Mouse (Mus musculus): Measurements from ENCODE around the gene 4930449I24Rik.
A peak's percentile ranks its signal among the peaks of the same experiment; 100 is the strongest.
"Not testable (repeated sequence)": the region's sequence is repeated elsewhere in the genome, so short reads cannot be mapped to it uniquely, and the experiment has no call there.

4930449I24Rik gene

DNA sequence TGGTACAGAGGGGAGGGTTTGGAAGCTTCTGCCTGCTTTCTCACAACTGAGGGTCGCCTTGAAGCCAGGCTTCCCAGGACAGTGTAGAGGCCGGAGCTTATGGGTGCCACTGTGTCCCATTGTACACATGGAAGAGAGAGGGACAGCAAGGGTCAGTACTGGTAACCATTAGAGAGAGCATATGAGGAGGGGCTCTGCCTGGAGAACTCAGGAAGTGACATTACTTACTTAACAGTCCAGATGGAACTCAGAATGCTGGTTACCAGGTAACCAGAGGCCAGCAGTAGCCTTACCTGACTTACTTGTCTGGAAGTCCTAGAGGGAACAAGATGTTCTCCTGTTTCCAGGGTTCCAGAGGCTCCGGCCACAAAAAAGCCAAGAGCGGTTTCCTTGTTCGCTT is at the start of gene 4930449I24Rik:
TSS of gene 4930449I24Rik (plus strand) at position 301 of the 400 bp plus-strand sequence.
- not testable (repeated sequence) for DNase-seq

DNA sequence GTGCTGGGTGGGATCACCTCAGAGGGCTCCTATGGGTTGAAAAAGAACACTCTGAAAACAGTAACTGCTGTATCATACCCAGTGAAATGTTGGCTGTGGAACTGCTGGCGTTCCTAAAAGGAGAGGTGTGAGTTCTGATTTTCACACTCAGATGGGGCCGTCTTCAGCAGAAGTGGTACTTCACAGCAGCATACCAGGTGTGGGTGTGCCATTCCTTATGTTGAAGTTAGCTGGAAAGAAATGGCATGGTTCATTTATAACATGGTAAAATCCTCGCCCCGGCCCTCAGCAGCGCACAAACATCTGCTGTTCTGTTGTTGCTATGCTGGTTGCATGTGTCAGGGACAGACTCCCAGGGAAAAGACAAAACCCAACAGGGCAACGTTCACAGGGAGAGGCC is 48.6 kb upstream of the 4930449I24Rik start:
- no peak for DNase-seq

DNA sequence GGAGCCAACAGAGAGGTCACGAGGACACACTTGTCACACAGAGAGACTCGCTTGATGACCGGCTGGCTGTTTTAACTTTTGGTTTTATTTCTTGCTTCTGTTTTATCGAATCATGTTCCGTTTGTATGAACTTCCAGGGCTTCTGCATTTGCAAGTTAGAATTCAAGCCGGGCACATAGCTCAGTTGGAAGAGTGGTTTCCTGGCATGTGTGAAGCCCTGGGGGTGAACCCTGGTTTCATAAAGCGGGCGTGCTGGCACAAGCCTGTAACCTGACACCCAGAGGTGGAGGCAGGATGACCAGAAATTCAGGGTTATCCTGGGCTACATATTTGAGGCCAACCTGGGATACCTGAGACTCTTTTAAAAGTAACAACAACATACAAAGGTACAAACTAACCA is 40.6 kb upstream of the 4930449I24Rik start:
- DNase-seq: no peak

DNA sequence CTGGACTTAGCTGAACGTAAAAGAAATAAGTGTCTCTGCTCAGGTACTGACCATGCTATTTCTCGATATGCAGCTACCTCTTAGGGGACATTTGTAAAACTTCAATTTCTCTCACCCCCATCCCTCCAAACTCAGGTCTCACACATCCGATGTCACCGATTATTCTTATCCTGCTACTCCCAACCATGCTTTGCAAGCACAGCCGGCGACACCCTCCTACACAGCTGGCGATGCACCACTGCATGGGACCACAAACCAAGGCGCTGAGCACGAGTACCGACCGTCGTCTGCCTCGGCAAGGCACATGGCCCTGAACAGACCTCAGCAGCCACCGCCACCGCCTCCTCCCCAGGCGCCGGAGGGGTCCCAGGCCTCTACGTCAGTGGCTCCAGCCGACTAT is 35.5 kb upstream of the 4930449I24Rik start:
- DNase-seq: no peak

DNA sequence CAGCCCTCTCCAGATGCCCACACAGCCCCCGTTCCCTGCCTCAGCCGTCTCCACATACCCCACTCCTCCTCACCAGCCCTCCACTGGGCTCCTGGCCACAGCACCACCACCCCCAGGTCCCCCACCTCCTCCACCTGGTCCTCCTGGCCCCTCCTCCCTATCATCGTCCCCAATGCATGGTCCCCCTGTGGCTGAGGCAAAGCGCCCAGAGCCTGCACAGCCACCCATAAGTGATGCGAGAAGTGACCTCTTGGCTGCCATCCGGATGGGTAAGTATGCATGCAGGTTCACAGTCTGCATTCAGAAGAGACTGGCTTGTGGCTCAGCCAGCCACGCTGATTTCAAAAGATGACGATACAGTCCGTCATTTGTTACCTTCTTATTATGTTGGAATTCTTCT is 33.9 kb upstream of the 4930449I24Rik start:
- no peak for DNase-seq

DNA sequence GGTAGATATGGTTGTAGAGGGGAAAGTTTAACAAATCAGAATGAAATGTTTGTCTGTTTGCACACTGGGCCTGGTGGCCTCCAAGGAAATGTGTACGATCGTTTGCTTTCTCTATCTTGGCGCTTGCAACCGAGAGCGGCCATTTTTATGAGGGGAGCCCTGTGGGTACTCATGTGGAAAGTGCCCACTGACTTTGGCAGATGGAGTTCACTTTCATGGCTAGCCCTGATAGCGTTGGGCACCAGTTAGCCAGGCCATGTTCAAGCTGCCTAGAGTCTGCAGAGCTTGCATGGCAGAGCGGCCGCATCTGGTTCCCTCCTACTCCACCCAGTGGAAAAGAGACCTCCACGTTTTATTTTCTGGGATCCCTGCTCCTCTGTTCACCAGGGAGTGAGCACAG is 31.4 kb upstream of the 4930449I24Rik start:
- DNase-seq: no peak

DNA sequence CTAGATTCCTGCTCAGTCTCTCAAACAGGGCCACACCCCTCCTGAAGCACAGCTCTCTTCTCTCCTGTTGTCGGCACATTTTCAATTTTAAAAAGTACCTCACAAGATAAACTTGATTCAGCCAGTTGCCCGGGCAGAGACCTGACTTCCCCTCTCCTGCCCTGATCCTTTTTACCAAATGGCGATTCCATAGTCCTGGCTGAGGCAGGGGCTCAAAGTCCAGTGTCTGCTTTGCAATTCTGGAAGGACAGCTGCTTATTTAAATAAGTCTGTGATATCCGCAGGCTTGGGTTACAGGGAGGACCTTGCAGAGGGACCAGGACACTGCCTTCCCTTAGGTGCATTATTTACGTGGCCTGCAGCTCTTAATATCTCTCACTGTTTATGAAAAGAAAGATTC is 30.9 kb upstream of the 4930449I24Rik start:
- DNase-seq: no peak

DNA sequence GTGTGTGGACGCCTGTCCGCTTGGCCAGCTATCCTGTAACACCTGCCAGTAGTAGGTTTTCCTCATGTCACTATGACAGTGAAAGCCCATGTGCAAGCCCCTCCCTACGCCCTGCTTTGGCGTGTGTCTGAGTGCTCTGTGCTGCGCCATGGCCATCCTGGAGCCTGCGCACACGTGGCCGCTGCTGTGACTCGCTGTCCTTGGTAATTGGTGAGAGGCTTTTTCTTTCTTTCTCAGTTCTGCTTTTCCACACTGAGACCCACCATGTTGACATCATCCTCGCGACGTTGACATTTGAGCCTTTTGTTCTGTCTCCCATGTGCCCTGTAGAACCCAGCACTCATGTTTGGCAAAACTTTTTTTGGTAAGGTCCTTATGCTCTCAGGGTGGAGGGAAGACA is 30.4 kb upstream of the 4930449I24Rik start:
- no peak for DNase-seq

DNA sequence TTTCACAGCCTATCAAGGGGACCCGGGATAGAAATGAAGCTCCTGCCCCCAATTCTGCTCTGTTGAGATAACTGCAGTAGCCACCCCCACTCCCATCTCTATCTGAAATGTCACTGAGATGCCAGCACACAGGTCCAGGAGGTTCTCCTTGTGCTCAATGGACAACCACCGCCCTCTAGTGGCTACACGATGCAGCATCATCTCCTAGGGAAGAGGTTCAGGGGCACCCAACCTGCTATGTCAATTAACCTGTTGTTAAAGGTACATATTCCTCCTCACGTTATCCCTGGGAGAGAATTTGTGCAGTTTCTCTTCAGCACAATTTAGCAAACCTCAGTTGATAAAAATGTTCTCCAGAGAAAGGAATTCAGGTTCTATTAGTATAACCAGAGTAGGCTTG is 22.6 kb upstream of the 4930449I24Rik start:
- peak; percentile 17 to 19 for DNase-seq

DNA sequence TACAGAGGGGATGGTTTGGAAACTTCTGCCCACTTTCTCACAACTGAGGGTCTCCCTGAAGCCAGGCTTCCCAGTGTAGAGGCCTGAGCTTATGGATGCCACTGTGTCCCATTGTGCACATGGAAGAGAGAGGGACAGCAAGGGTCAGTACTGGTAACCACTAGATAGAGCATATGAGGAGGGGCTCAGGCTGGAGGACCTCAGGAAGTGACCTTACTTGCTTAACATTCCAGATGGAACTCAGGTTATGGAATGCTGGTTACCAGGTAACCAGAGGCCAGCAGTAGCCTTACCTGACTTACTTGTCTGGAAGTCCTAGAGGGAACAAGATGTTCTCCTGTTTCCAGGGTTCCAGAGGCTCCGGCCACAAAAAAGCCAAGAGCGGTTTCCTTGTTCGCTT is 20.5 kb upstream of the 4930449I24Rik start, which contains the start of gene Gm6408:
TSS of gene Gm6408 (plus strand) at position 301 of the 400 bp plus-strand sequence.
- not testable (repeated sequence) for DNase-seq

DNA sequence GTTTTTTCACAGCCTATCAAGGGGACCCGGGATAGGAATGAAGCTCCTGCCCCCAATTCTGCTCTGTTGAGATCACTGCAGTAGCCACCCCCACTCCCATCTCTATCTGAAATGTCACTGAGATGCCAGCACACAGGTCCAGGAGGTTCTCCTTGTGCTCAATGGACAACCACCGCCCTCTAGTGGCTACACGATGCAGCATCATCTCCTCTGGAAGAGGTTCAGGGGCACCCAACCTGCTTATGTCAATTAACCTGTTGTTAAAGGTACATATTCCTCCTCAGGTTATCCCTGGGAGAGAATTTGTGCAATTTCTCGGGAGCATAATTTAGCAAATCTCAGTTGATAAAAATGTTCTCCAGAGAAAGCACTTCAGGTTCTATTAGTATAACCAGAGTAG is 13.2 kb upstream of the 4930449I24Rik start:
- DNase-seq: peak; percentile 37 to 39

DNA sequence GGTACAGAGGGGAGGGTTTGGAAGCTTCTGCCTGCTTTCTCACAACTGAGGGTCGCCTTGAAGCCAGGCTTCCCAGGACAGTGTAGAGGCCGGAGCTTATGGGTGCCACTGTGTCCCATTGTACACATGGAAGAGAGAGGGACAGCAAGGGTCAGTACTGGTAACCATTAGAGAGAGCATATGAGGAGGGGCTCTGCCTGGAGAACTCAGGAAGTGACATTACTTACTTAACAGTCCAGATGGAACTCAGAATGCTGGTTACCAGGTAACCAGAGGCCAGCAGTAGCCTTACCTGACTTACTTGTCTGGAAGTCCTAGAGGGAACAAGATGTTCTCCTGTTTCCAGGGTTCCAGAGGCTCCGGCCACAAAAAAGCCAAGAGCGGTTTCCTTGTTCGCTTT is 11.1 kb upstream of the 4930449I24Rik start, which contains the start of gene Gm6370:
TSS of gene Gm6370 (plus strand) at position 301 of the 400 bp plus-strand sequence.
- DNase-seq: not testable (repeated sequence)

DNA sequence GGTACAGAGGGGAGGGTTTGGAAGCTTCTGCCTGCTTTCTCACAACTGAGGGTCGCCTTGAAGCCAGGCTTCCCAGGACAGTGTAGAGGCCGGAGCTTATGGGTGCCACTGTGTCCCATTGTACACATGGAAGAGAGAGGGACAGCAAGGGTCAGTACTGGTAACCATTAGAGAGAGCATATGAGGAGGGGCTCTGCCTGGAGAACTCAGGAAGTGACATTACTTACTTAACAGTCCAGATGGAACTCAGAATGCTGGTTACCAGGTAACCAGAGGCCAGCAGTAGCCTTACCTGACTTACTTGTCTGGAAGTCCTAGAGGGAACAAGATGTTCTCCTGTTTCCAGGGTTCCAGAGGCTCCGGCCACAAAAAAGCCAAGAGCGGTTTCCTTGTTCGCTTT is 11.6 kb downstream of the 4930449I24Rik start, which contains the start of gene Gm3402:
TSS of gene Gm3402 (plus strand) at position 301 of the 400 bp plus-strand sequence.
- not testable (repeated sequence) for DNase-seq

DNA sequence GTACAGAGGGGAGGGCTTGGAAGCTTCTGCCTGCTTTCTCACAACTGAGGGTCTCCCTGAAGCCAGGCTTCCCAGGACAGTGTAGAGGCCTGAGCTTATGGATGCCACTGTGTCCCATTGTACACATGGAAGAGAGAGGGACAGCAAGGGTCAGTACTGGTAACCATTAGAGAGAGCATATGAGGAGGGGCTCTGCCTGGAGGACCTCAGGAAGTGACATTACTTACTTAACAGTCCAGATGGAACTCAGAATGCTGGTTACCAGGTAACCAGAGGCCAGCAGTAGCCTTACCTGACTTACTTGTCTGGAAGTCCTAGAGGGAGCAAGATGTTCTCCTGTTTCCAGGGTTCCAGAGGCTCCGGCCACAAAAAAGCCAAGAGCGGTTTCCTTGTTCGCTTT is 23.3 kb downstream of the 4930449I24Rik start, which contains the start of gene Gm3404:
TSS of gene Gm3404 (plus strand) at position 301 of the 400 bp plus-strand sequence.
- DNase-seq: not testable (repeated sequence)

DNA sequence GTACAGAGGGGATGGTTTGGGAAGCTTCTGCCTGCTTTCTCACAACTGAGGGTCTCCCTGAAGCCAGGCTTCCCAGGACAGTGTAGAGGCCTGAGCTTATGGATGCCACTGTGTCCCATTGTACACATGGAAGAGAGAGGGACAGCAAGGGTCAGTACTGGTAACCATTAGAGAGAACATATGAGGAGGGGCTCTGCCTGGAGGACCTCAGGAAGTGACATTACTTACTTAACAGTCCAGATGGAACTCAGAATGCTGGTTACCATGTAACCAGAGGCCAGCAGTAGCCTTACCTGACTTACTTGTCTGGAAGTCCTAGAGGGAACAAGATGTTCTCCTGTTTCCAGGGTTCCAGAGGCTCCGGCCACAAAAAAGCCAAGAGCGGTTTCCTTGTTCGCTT is 35.1 kb downstream of the 4930449I24Rik start, which contains the start of gene Gm3409:
TSS of gene Gm3409 (plus strand) at position 301 of the 400 bp plus-strand sequence.
- DNase-seq: not testable (repeated sequence)
